ENCODE assay signal across 8 mouse cellular contexts in genomic region chr16:78452303-78452702, GRCm38 (mm10).
A peak's percentile ranks its signal among the peaks of the same experiment; 100 is the strongest.
DNase-seq lines count a peak whose midpoint lies in the region; ATAC-seq and TF ChIP-seq lines count a peak whose summit lies in the region.

No protein-coding gene starts in this region.

- DNase-seq in kidney, adult 9 months, result peak; percentile 68
- DNase-seq in CD8-positive naive resting alpha-beta T cell, adult 2 months (ENCODE audit: low read depth in 2 of 2, low spot score in 2 of 2), result peak; percentile 45 to 63
- DNase-seq in fibroblast of lung, adult 2 months (ENCODE audit: low read depth), result peak; percentile 49
- DNase-seq in kidney, postnatal 36 days, result peak; percentile 63 to 66
- peak; percentile 94 for DNase-seq in midbrain, postnatal 0 days (ENCODE audit: low spot score)
- DNase-seq in frontal cortex, postnatal 14 days (ENCODE audit: low spot score in 2 of 2), result no peak

- TF ChIP-seq CTCF in midbrain, postnatal 0 days (IDR thresholded peaks at IDR 0.05), result peak; percentile 96

- H3K9me3 ChIP-seq in kidney, embryonic 15.5 days (replicated peaks), result peaks cover 4% of the 10 kb centered on the region; the same call in 1 of the 2 replicates
- H3K9me3 ChIP-seq in midbrain, postnatal 0 days (ENCODE audit: low read length), result no peaks in the 10 kb centered on the region

- ATAC-seq in kidney, embryonic 15.5 days (replicated peaks; ENCODE audit: low FRiP score), result no peak
- ATAC-seq in activated CD4-positive, CD25-positive, alpha-beta regulatory T cell, adult 4 months, result peak; percentile 96
- ATAC-seq in midbrain, postnatal 0 days (ENCODE audit: low FRiP score), result no peak

- H3K27ac ChIP-seq in kidney, embryonic 15.5 days, result no peak overlapping the region
- H3K27ac ChIP-seq in midbrain, postnatal 0 days (ENCODE audit: low read depth, low read length), result no peak overlapping the region

- H3K4me2 ChIP-seq in kidney, embryonic 15.5 days, result no peak overlapping the region
- no peak overlapping the region for H3K4me2 ChIP-seq in midbrain, postnatal 0 days (ENCODE audit: low read depth, low read length, poor library complexity, severe bottlenecking)

- no peak overlapping the region for H3K9ac ChIP-seq in kidney, embryonic 15.5 days
- no peak overlapping the region for H3K9ac ChIP-seq in midbrain, postnatal 0 days (replicated peaks; ENCODE audit: low read length, poor library complexity, severe bottlenecking)

- no peaks in the 10 kb centered on the region for H3K4me1 ChIP-seq in kidney, embryonic 15.5 days
- no peaks in the 10 kb centered on the region for H3K4me1 ChIP-seq in midbrain, postnatal 0 days (ENCODE audit: insufficient read depth, low read length)

- no peaks in the 10 kb centered on the region for H3K27me3 ChIP-seq in kidney, embryonic 15.5 days
- H3K27me3 ChIP-seq in midbrain, postnatal 0 days (ENCODE audit: insufficient read depth, low read length), result no peaks in the 10 kb centered on the region

- H3K4me3 ChIP-seq in kidney, embryonic 15.5 days (replicated peaks), result no peak overlapping the region
- H3K4me3 ChIP-seq in midbrain, postnatal 0 days (ENCODE audit: low read depth, low read length), result no peak overlapping the region

- WGBS in kidney, embryonic 15.5 days, result 12% methylated on average over 10 of the region's 10 CpGs
- 6% methylated on average over 10 of the region's 10 CpGs for WGBS in midbrain, postnatal 0 days

- no peaks in the 10 kb centered on the region for H3K36me3 ChIP-seq in kidney, embryonic 15.5 days
- no peaks in the 10 kb centered on the region for H3K36me3 ChIP-seq in midbrain, postnatal 0 days (ENCODE audit: insufficient read depth, low read length)

Comparison
In these comparisons a context has a peak if more than half of its experiments do, and no peak if none do; other contexts are left out.
1. DNase-seq: peak in kidney, adult 9 months (single experiment), CD8-positive naive resting alpha-beta T cell, adult 2 months (2 of 2), fibroblast of lung, adult 2 months (single experiment), kidney, postnatal 36 days (2 of 2) and midbrain, postnatal 0 days (single experiment); none in frontal cortex, postnatal 14 days (0 of 2).